Mouse (Mus musculus) layer of hippocampus, postnatal 10 days (tissue): ENCODE results near the gene Gdap1l1. TPM values are rescaled to one million over a fixed set of nuclear protein-coding genes. Genes with fewer than 3 reads are reported as not detected.

ENCODE experiments used
- total RNA-seq, 2 experiments: library from RNA; stranded (reverse); gene quantifications; 2 replicates each; pipeline ENCODE4 v1.2.3; 2021

Gdap1l1 gene
- total RNA-seq, 2 experiments from 2014 or later, result 89.7 to 103 TPM

Other genes starting within 250 kb of the Gdap1l1 start
- 10 to 100 TPM; 24.3 to 24.4 TPM for gene Tox2, start 235.4 kb upstream of the Gdap1l1 start, total RNA-seq
- 1 to 10 TPM in 1 of 2 experiments, under 1 TPM in 1; 0.78 to 1.0 TPM for gene Jph2, start 40.5 kb upstream of the Gdap1l1 start, total RNA-seq
- 10 to 100 TPM; 16.7 to 18.8 TPM for gene Oser1, start 13.8 kb upstream of the Gdap1l1 start, total RNA-seq
- gene Fitm2, start 34.2 kb downstream of the Gdap1l1 start, total RNA-seq, result 10 to 100 TPM; 17.9 to 18.8 TPM
- gene R3hdml, start 53.8 kb downstream of the Gdap1l1 start, total RNA-seq, result under 1 TPM; 0.51 to 0.55 TPM
- not detected for gene Hnf4a, start 68.3 kb downstream of the Gdap1l1 start, total RNA-seq
- gene Ttpal, start 163.8 kb downstream of the Gdap1l1 start, total RNA-seq, result 10 to 100 TPM; 51.4 to 51.8 TPM
- gene Serinc3, start 206.7 kb downstream of the Gdap1l1 start, total RNA-seq, result 100 to 1,000 TPM; 168 to 196 TPM
- gene Pkig, start 219.9 kb downstream of the Gdap1l1 start, total RNA-seq, result 10 to 100 TPM; 75.4 to 87.8 TPM